Mouse (Mus musculus) brain, embryonic 14.5 days (tissue): Measurements from ENCODE around the gene Defb29. TPM values are rescaled to one million over a fixed set of nuclear protein-coding genes. Genes with fewer than 3 reads are reported as not detected.

ENCODE experiments used
- DNase-seq: peaks from one replicate; pipeline ENCODE4 v3.0.0-alpha.2; 2011; ENCODE audit warnings: low read depth
- CTCF ChIP-seq: fragments of 200-500 bp; IDR thresholded peaks from 2 replicates; pipeline ENCODE4 v1.5.1; 2012; ENCODE audit warnings: inconsistent platforms, mild to moderate bottlenecking, moderate library complexity, borderline replicate concordance; ENCODE audit not compliant: insufficient read depth, insufficient read length; ENCODE audit errors: extremely low read depth
- POLR2A ChIP-seq: fragments of 200-500 bp; IDR thresholded peaks from 2 replicates; pipeline ENCODE4 v1.6.1; 2012; ENCODE audit warnings: mild to moderate bottlenecking, inconsistent platforms, borderline replicate concordance; ENCODE audit not compliant: poor library complexity, insufficient read depth, insufficient read length, severe bottlenecking; ENCODE audit errors: extremely low read depth
- polyA plus RNA-seq: library from polyadenylated mRNA; depleted of rRNA; stranded (reverse); fragments of >200 nt; gene quantifications from 2 replicates; pipeline ENCODE4 v1.2.3, GENCODE M21; 2012; rRNA removed

Gene Defb29
- polyA plus RNA-seq, 1 experiment = not detected

DNA sequence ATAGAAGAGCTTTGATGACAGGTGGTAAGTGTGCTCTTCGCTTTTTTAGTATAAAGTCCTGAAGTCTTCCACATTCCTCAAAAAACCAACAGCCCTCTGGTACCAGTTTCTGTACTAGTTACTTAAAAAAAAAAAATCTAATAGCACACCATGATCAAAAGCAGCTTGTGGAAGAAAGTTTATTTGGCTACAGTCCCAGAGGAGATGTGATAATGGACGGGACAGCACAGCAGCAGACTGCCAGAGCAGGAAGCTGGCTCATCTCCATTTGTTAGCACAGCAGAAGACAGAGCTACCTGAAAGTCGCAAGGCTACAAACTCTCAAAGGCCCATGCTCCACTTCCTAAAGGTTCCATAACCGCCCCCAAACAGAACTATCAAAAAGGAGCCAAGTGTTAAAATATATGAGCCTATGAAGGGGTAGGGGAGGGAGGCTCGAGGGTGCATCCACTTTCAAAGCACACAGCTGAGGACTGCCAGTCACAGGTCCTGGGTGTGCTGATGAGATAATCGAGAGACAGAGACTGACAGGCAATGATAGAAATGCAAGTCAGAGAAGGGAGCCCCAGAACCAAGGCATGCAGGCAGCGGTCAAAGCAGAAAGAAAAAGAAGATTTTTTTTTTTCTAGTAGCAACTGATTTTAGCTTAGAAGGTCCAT, 39.6 kb downstream of the Defb29 start:
- TF ChIP-seq CTCF (no peak), POLR2A (no peak)
- DNase-seq = peak; percentile 27

- DNase-seq = peak; percentile 2
- TF ChIP-seq POLR2A (no peak), CTCF (no peak)
Observed at GRCm38 (mm10) chr2:152498020-152498419, 41.9 kb downstream of the Defb29 start.

DNA sequence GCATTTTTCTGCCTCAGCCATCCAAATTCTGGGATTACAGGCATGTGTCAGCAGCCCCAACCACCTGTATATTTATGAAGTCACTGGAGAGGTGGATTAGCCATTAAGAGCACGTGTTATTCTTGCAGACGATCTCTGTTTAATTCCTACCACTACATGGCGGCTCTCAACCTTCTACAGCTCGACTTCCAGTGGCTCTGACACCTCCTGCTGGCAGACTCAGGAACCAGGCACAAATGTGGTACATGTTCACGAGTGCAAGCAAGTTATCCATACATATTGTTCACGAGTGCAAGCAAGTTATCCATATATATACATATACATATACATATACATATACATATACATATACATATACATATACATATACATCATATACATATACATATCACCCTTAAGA, 46.7 kb downstream of the Defb29 start:
- DNase-seq = no peak

GRCm38 (mm10) chr2:152490038-152490437, 49.9 kb downstream of the Defb29 start, which contains the start of gene Defb22:
Gene Defb22, minus strand, starts transcription at chr2:152490138.
- TF ChIP-seq POLR2A (no peak), CTCF (no peak)
- no peak for DNase-seq

More for the DNA sequence above, 46.7 kb downstream of the Defb29 start:
- no peak for TF ChIP-seq POLR2A
- no peak for TF ChIP-seq CTCF

Other genes starting within 250 kb of the Defb29 start
- gene Tbc1d20, start 246.3 kb downstream of the Defb29 start, polyA plus RNA-seq = 39.4 and 41.5 TPM in 2 replicates
- 246 and 256 TPM in 2 replicates for gene Rbck1, start 207.4 kb downstream of the Defb29 start, polyA plus RNA-seq
- 0.62 and 0.70 TPM in 2 replicates for gene Trib3, start 196.1 kb downstream of the Defb29 start, polyA plus RNA-seq
- 25.8 and 33.1 TPM in 2 replicates for gene Nrsn2, start 163.5 kb downstream of the Defb29 start, polyA plus RNA-seq
- gene Sox12, start 142.0 kb downstream of the Defb29 start, polyA plus RNA-seq = 87.0 and 105 TPM in 2 replicates
- 18.1 and 19.9 TPM in 2 replicates for gene Zcchc3, start 125.1 kb downstream of the Defb29 start, polyA plus RNA-seq
- 1.4 and 2.6 TPM in 2 replicates for gene 6820408C15Rik, start 124.5 kb downstream of the Defb29 start, polyA plus RNA-seq
- gene Defb23, start 75.5 kb downstream of the Defb29 start, polyA plus RNA-seq = not detected in 2 replicates
- 0.15 TPM in 1 of 2 replicates, not detected in the other for gene Defb20, start 63.0 kb downstream of the Defb29 start, polyA plus RNA-seq
- gene Defb22, start 50.0 kb downstream of the Defb29 start, polyA plus RNA-seq = not detected in 2 replicates
- gene Defb26, start 28.4 kb downstream of the Defb29 start, polyA plus RNA-seq = not detected in 2 replicates
- gene Defb28, start 21.8 kb downstream of the Defb29 start, polyA plus RNA-seq = not detected in 2 replicates
- not detected in 2 replicates for gene Gm17416, start 29.2 kb upstream of the Defb29 start, polyA plus RNA-seq
- not detected in 2 replicates for gene Defb21, start 32.6 kb upstream of the Defb29 start, polyA plus RNA-seq
- gene Defb19, start 40.2 kb upstream of the Defb29 start, polyA plus RNA-seq = not detected in 2 replicates
- not detected in 2 replicates for gene Defb45, start 59.3 kb upstream of the Defb29 start, polyA plus RNA-seq
- gene Defb36, start 64.2 kb upstream of the Defb29 start, polyA plus RNA-seq = not detected in 2 replicates
- gene Defb25, start 83.0 kb upstream of the Defb29 start, polyA plus RNA-seq = not detected in 2 replicates
- gene Rem1, start 86.9 kb upstream of the Defb29 start, polyA plus RNA-seq = 0.33 and 0.48 TPM in 2 replicates
- gene H13, start 129.4 kb upstream of the Defb29 start, polyA plus RNA-seq = 188 and 200 TPM in 2 replicates
- 19.7 and 22.9 TPM in 2 replicates for gene Mcts2, start 146.9 kb upstream of the Defb29 start, polyA plus RNA-seq
- 126 TPM in 2 replicates for gene Id1, start 196.2 kb upstream of the Defb29 start, polyA plus RNA-seq
- 4.3 and 4.8 TPM in 2 replicates for gene Cox4i2, start 214.1 kb upstream of the Defb29 start, polyA plus RNA-seq